Mouse (Mus musculus): ENCODE measurements around the gene Gabarapl2. TPM values are rescaled to one million over a fixed set of nuclear protein-coding genes. Genes with fewer than 3 reads are reported as not detected.

The Gabarapl2 gene
- polyA plus RNA-seq, 1 experiment from 2014 or later: 147 TPM

- Histone ChIP-seq H3K27me3 (ENCODE audit: insufficient read depth, low read length) (no peaks in the 10 kb centered on the region), H3K9me3 (ENCODE audit: low read depth, low read length) (no peaks in the 10 kb centered on the region), H3K4me1 (ENCODE audit: insufficient read depth) (no peaks in the 10 kb centered on the region), H3K9ac (no peak overlapping the region), H3K36me3 (ENCODE audit: insufficient read depth) (peaks cover 16% of the 10 kb centered on the region), H3K27ac (ENCODE audit: low read depth) (no peak overlapping the region), H3K4me3 (ENCODE audit: low read depth, low read length) (no peak overlapping the region), H3K4me2 (no peak overlapping the region)
- DNase-seq (no peak), ATAC-seq (ENCODE audit: insufficient read depth) (no peak; the same call in 1 of the 2 replicates)
- TF ChIP-seq CTCF (IDR thresholded peaks at IDR 0.05; ENCODE audit: low read depth): no peak
- 68% methylated on average over 15 of the region's 15 CpGs for WGBS
These were observed 20.3 kb downstream of the Gabarapl2 start for GRCm38 (mm10) chr8:111960591-111961321.

- no peak overlapping the region for H3K4me3 ChIP-seq (ENCODE audit: low read depth, low read length)
- 60% methylated on average over 3 of the region's 3 CpGs for WGBS
- no peaks in the 10 kb centered on the region for H3K27me3 ChIP-seq (ENCODE audit: insufficient read depth, low read length)
- no peak overlapping the region for H3K9ac ChIP-seq
- no peak for DNase-seq
- no peaks in the 10 kb centered on the region for H3K4me1 ChIP-seq (ENCODE audit: insufficient read depth)
- 0 out of 2 replicates have a peak, but pooled peaks have one; percentile 5 for TF ChIP-seq CTCF (IDR thresholded peaks at IDR 0.05; ENCODE audit: low read depth)
- H3K27ac ChIP-seq (ENCODE audit: low read depth): no peak overlapping the region
- H3K4me2 ChIP-seq: no peak overlapping the region
- no peaks in the 10 kb centered on the region for H3K9me3 ChIP-seq (ENCODE audit: low read depth, low read length)
- peaks cover 14% of the 10 kb centered on the region for H3K36me3 ChIP-seq (ENCODE audit: insufficient read depth)
- ATAC-seq (ENCODE audit: insufficient read depth): no peak
These were observed 20.8 kb downstream of the Gabarapl2 start for GRCm38 (mm10) chr8:111961330-111961729.

GRCm38 (mm10) chr8:111962589-111962988, 22.1 kb downstream of the Gabarapl2 start:
- 0 out of 2 replicates have a peak, but pooled peaks cover 4% of the 10 kb centered on the region for H3K36me3 ChIP-seq (ENCODE audit: insufficient read depth)
- no peaks in the 10 kb centered on the region for H3K27me3 ChIP-seq (ENCODE audit: insufficient read depth, low read length)
- TF ChIP-seq CTCF (IDR thresholded peaks at IDR 0.05; ENCODE audit: low read depth): no peak
- 61% methylated on average over 1 of the region's 1 CpGs for WGBS
- ATAC-seq (ENCODE audit: insufficient read depth): no peak
- H3K9me3 ChIP-seq (ENCODE audit: low read depth, low read length): no peaks in the 10 kb centered on the region
- no peak overlapping the region for H3K4me3 ChIP-seq (ENCODE audit: low read depth, low read length)
- no peak overlapping the region for H3K9ac ChIP-seq
- no peak overlapping the region for H3K27ac ChIP-seq (ENCODE audit: low read depth)
- H3K4me2 ChIP-seq: no peak overlapping the region
- no peaks in the 10 kb centered on the region for H3K4me1 ChIP-seq (ENCODE audit: insufficient read depth)
- no peak for DNase-seq

DNA sequence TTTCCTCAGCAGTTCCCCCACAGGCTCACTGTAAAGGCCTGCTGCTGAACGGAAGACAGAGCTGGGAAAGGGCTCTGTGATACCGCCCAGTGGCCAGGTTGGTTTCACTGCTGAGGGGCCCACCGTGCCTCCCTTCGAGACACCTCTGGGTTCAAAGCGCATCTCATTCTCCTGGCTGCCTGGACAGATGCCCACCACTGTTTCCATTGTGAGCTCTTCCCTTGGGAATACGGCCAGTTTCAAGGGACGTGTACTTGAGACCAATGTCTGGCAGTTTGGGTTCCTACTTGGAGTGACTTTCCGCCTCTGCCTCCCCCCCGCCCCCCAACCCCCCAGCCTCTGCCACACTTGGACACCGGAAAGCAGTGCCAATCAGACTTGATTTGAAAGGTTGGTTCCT, 22.6 kb downstream of the Gabarapl2 start:
- ATAC-seq (ENCODE audit: insufficient read depth): no peak

GRCm38 (mm10) chr8:111963546-111963945, 23.0 kb downstream of the Gabarapl2 start:
- 92% methylated on average over 4 of the region's 4 CpGs for WGBS
- no peak for ATAC-seq (ENCODE audit: insufficient read depth)
- H3K36me3 ChIP-seq (ENCODE audit: insufficient read depth): 0 out of 2 replicates have a peak, but pooled peaks cover 9% of the 10 kb centered on the region
- no peak overlapping the region for H3K27ac ChIP-seq (ENCODE audit: low read depth)
- no peaks in the 10 kb centered on the region for H3K27me3 ChIP-seq (ENCODE audit: insufficient read depth, low read length)
- no peaks in the 10 kb centered on the region for H3K9me3 ChIP-seq (ENCODE audit: low read depth, low read length)
- no peak for TF ChIP-seq CTCF (IDR thresholded peaks at IDR 0.05; ENCODE audit: low read depth)
- no peak overlapping the region for H3K4me3 ChIP-seq (ENCODE audit: low read depth, low read length)
- H3K4me2 ChIP-seq: no peak overlapping the region
- no peaks in the 10 kb centered on the region for H3K4me1 ChIP-seq (ENCODE audit: insufficient read depth)
- no peak overlapping the region for H3K9ac ChIP-seq
- DNase-seq: no peak

More for the DNA sequence above, 22.6 kb downstream of the Gabarapl2 start:
- Histone ChIP-seq H3K4me2 (no peak overlapping the region), H3K36me3 (ENCODE audit: insufficient read depth) (0 out of 2 replicates have a peak, but pooled peaks cover 6% of the 10 kb centered on the region), H3K9ac (no peak overlapping the region), H3K4me1 (ENCODE audit: insufficient read depth) (no peaks in the 10 kb centered on the region), H3K27ac (ENCODE audit: low read depth) (no peak overlapping the region), H3K27me3 (ENCODE audit: insufficient read depth, low read length) (no peaks in the 10 kb centered on the region), H3K4me3 (ENCODE audit: low read depth, low read length) (no peak overlapping the region), H3K9me3 (ENCODE audit: low read depth, low read length) (no peaks in the 10 kb centered on the region)
- 68% methylated on average over 10 of the region's 10 CpGs for WGBS
- DNase-seq: no peak
- TF ChIP-seq CTCF (IDR thresholded peaks at IDR 0.05; ENCODE audit: low read depth): no peak

GRCm38 (mm10) chr8:111964351-111964750, 23.8 kb downstream of the Gabarapl2 start:
- no peak for DNase-seq
- 39% methylated on average over 5 of the region's 5 CpGs for WGBS
- H3K4me1 ChIP-seq (ENCODE audit: insufficient read depth): no peaks in the 10 kb centered on the region
- no peak overlapping the region for H3K27ac ChIP-seq (ENCODE audit: low read depth)
- ATAC-seq (ENCODE audit: insufficient read depth): no peak
- no peak overlapping the region for H3K9ac ChIP-seq
- no peak for TF ChIP-seq CTCF (IDR thresholded peaks at IDR 0.05; ENCODE audit: low read depth)
- H3K36me3 ChIP-seq (ENCODE audit: insufficient read depth): 0 out of 2 replicates have a peak, but pooled peaks cover 9% of the 10 kb centered on the region
- H3K27me3 ChIP-seq (ENCODE audit: insufficient read depth, low read length): no peaks in the 10 kb centered on the region
- H3K9me3 ChIP-seq (ENCODE audit: low read depth, low read length): no peaks in the 10 kb centered on the region
- no peak overlapping the region for H3K4me2 ChIP-seq
- H3K4me3 ChIP-seq (ENCODE audit: low read depth, low read length): no peak overlapping the region

DNA sequence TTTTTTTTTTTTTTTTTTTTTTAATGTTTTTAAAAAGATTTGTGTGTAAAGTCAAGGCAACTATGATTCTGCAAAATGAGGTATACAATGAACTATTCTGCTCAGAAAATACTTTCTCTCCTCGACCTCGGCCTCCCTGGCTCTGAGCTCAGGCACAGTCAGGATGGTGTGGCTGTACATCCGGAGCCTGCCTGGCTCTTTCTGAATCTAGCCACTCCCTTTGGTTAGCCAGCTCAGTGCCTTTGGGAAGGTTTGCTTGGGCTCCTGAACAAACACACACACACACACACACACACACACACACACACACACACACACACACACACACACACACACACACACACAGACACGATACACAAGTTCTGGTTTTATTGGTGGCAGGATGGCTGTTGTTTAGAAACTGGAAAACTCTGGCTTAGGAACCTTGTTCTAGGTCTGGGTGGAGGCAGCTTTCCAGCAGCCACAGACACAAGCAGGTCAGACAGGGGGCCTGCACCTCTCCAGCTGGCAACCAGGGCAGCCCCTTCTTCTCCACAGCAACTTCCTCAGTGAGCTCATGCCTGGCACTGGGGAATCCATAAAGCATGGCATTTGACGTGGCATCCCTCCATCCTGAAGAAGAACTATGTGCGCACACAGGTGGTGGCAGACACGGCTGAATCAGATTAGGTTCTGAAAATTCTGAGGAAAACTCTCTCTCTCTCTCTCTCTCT, 24.5 kb downstream of the Gabarapl2 start:
- TF ChIP-seq CTCF (IDR thresholded peaks at IDR 0.05; ENCODE audit: low read depth): no peak

More for the DNA sequence above, 24.5 kb downstream of the Gabarapl2 start:
- 61% methylated on average over 7 of the region's 7 CpGs for WGBS
- no peaks in the 10 kb centered on the region for H3K27me3 ChIP-seq (ENCODE audit: insufficient read depth, low read length)
- DNase-seq (no peak), ATAC-seq (ENCODE audit: insufficient read depth) (no peak)
- no peak overlapping the region for H3K27ac ChIP-seq (ENCODE audit: low read depth)
- H3K4me2 ChIP-seq: no peak overlapping the region
- H3K9me3 ChIP-seq (ENCODE audit: low read depth, low read length): no peaks in the 10 kb centered on the region
- 0 out of 2 replicates have a peak, but pooled peaks cover 5% of the 10 kb centered on the region for H3K36me3 ChIP-seq (ENCODE audit: insufficient read depth)
- H3K4me1 ChIP-seq (ENCODE audit: insufficient read depth): no peaks in the 10 kb centered on the region
- no peak overlapping the region for H3K9ac ChIP-seq
- no peak overlapping the region for H3K4me3 ChIP-seq (ENCODE audit: low read depth, low read length)

Measured in lung, embryonic 14.5 days (tissue).